Mouse (Mus musculus): ENCODE measurements around the gene Cmss1.

- TF ChIP-seq CTCF (IDR thresholded peaks at IDR 0.05; ENCODE audit: extremely low read depth, insufficient read length, insufficient replicate concordance, low read depth, low read length) (no peak), POLR2A (IDR thresholded peaks at IDR 0.05; ENCODE audit: low read depth, low read length) (no peak)
These were observed 269.8 kb downstream of the Cmss1 start for GRCm38 (mm10) chr16:57336770-57337423.

Measured in small intestine, adult 2 months (tissue).